Mouse (Mus musculus): ENCODE measurements around the gene Pla2g2f.

Gene Pla2g2f

DNA sequence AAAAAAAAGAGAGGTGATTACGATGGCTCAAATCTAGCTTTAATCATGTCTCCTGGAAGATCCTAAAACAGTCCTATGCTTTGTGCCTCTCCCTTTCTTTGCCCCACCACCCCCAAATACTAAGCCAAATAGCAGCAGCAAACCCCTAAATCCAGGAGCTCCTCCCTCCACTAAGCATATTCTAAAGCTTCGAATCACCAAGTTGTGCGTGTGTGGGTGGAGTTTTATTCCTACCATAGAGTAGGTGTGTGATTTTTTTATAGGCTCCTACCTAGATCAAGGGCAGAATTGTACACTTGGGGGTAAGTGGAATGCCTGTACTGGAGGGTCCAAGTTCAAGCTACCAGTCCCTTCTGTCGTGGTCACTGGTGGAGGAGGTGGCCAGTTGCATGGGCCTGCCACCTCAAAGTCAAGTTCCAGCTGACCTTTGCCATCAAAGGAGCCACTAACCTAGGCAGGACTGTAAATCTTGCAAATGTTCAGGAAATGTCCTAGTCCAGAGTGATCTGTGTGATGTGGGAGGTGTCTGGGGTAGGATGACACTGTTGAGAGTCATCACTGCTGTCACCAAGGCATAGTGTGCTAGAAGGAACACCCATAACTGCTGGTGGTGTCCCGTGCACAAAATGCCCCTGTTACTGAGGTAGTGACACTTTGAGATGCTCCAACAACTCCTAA, 38.7 kb downstream of the Pla2g2f start:
- in situ Hi-C loops (cut with MboI, MseI): no loop called here

DNA sequence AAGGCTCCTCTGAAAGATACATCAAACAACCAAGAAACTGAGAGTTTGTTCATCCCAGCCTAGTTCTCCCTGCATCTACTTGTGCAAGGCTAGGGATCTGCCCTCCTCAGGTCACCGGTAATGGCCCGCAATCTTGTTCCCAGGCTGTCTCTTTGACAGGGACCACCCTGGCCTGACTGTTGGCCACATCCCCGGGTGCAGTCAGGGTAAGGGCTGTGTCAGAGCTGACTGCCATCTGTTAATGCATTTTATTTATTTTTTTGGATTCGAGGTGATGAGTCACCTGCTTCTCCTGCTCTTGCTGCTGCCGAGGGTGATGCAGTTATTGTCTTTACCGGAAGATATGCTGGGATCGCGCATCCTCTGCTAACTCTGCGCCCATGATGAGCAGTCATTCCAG, 40.7 kb downstream of the Pla2g2f start:
- in situ Hi-C loops (cut with MboI, MseI): no loop called here

DNA sequence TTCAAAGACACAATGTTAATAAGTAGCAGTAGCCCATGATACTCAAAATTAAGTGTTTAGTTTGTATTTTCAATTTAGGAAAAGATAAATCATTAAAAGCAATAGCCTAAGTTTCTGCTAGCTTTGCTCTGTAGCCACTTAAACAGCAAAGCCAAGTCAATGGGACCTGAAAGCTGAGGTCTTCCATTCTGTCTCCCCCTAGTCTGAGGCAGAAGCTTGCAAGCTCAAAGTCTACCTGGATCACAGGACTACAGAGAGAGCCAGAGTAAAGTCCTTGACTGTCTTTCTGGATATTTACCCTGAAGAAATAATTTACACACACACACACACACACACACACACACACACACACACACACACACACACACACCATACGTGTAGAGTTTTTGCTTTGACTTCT, 43.2 kb downstream of the Pla2g2f start:
- in situ Hi-C loops (cut with MboI, MseI): no loop called here

DNA sequence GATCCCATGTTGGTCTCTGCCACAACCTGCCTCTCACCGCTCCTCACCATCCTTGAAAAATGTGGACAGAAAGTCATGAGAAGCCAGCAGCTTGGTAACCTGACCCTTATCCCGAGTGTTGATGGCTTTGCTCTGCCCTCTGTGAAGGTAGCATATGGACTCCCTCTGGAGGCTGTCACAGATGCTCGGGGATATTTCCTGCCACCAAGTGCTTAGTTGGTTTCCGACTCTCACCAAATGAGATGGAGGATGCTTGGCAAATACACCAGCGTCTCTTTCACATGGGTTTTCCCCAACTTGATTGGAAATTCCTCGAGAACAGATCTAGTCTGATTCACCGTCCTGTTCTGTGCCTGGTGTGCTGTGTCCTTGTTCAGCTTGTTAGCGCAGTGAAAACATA, 44.8 kb downstream of the Pla2g2f start:
- in situ Hi-C loops (cut with MboI, MseI): no loop called here

DNA sequence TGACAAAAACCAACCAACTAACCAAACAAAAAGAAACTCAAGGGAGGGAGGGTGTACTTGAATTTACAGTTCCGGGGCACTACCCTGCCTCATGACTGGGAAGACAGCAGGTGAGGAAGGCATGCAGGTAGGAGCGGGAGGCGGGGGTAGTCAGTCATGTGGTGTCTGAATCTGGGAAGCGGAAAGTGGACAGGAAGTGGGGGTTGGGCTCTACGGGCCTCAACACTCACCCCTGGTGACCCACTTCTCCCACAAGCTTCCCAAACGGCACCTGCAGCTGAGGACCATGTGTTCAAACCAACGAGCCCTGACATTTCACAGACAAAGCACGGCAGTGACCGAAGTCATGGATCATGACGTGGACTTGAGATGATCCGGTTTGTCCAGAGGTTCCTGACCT, 45.3 kb downstream of the Pla2g2f start:
- in situ Hi-C loops (cut with MboI, MseI): no loop called here

DNA sequence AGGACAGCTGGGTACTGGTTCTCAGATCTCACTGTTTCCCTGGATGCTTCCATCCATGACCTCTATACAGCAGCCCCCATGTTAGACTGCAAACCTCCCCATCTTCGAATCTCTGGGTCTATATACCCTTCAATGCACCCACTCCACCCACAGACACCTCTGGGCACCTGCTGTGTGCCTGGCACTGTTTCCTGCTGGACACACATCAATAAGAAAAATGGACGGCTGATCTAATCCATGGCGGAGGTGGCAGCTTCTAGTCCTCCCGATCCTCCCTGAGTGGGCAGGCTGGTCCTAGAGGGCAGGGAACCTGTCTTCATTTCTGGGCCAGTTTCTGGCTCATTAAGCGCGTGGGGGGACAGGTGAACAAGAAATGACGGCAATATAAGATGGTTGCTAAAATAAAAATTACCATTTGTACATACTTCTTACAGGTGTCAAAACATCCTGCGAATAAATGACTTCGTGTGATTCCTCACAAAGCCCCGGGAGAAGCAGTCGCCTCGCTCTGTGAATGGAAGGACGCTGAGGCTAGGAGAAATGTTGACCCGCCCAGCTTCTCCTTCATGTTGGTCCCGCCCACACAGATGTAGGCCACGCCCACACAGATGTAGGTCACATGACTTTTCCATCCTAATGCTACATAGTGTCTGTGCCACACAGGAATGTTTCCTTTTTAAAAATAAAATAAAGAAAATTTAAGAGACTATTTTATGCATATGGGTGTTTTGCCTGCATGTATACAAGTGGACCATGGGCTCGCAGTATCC, 46.2 kb downstream of the Pla2g2f start:
- in situ Hi-C loops (cut with MboI, MseI): no loop called here

DNA sequence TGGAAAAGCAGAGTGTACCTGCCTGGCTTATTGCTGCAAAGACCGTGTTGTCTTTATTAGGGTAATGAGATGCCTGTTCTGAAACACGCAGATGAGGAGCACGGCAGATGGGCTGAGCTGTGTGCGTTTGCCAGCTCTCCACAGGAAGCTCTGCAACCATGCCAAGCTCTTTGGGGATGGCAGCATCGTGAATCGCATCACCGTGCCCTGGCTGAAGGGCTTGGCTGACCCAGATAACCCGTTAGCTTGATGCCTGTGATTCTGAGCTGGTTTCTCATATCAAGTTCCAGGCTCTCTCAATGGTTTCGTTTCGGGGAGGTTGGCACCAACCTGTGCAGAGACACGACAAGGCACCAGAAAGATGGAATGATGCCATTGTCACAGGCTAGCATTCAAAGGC, 46.8 kb downstream of the Pla2g2f start:
- in situ Hi-C loops (cut with MboI, MseI): no loop called here

DNA sequence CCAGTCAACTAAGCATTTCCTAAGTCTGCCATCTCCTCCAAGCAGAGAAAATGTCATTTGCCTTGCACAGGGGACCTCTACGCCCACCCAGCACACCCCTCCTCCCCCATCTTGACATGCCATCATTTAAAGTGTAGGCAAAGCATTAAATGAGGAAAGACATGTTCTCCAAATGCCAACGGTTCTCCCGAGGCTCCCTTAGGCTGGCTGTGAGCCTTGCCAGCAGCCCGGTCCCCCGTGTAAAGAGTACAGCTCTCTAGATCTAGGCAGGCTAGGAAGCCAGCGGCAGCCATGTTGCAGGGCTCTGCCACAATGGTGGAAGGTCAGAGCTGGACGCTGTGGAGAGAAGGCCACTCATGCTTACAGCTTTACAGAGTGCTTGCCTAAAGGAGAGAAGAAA, 47.5 kb downstream of the Pla2g2f start:
- in situ Hi-C loops (cut with MboI, MseI): no loop called here

DNA sequence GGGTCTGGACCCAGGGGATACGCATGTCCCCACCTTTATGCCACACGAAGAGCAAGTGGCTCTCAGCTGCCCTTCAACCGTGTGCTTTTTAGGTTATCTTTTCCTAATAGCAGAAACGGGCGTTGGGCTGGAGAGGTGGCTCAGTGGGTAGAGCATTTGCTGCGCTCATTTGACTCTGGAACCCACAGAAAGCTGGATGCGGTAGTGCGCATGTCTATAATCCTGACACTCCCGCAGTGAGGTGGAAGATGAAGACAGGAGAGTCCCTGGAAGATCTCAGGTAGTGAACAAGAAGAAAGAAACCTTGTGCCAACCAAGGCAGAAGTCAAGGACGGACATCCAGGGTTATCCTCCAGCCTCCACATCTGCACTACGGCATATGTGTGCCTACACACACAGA, 48.2 kb downstream of the Pla2g2f start:
- in situ Hi-C loops (cut with MboI, MseI): no loop called here

DNA sequence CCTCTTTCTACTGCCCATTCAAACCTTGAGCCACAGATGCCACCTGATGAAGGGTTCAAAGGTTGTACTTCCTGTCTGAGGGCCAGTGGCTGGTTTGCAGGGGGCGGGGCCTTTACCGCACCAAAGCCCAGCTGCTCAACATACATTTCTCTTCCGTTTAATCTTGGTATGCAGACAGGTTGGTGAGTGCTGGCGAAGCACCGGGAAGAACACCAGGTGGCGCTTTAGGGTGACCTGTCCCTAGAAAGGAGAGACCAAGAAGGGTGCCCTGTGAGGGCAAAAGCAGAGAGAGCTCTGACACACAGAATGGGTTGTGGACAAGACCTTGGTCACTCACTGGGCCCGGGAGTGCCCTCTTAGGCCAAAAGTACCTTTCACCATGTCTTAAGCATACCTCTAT, 48.8 kb downstream of the Pla2g2f start:
- in situ Hi-C loops (cut with MboI, MseI): no loop called here

DNA sequence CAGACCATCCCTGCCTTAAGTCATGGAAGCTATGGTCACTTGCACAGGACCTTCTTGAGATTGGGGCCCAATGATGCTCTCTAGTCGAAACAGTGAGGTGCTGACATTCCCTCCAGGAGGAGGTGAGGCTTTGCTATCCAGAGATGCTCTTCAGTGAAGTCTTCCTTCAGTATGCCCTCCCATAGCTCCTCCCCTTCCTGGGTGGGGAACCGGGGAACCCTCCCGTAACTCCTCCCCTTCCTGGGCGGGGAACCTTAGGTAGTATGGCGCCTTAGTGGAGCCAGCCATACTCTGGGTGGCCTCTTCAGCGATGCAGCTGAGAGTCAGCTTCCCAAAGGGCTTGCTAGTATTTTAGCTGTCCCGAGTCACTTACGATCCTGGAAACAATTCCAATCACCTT, 50.8 kb downstream of the Pla2g2f start:
- in situ Hi-C loops (cut with MboI, MseI): no loop called here

DNA sequence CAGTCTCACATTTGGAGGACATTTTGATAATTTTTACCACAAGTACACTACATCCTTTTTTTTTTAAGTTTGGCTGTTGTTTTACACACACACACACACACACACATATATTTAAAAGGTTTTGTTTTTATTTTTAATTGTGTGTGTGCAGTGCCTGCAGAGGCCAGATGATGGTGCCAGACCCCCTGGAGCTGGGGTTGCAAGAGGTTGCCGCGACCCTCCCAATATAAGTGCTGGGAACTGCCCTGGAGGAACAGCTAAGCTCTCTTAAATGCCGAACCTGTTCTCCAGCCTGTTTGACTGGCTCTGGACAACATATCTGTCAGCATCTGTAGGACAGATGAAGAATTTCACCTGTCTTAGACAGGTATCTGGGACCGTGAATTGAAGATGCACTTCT, 53.3 kb downstream of the Pla2g2f start:
- in situ Hi-C loops (cut with MboI, MseI): no loop called here

DNA sequence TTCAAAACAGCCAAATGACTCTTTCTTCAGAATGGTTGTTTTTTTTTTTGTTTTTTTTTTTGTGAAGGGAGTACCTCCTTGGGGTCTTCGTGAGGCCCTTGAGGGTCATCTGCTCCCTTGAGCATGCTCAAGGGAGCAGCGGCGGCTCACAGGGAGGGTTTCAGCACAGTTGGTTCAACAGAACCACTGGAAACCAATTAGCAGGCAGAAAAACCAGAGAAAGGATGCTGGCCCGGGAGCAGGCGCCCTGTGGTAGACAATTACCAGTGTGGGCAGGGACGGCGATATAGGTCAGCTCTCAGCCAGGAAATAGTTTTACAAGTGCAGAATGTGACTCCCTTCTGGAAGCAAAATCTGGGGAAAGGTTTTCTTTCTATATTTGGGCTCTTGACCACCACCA, 53.8 kb downstream of the Pla2g2f start:
- in situ Hi-C loops (cut with MboI, MseI): no loop called here

DNA sequence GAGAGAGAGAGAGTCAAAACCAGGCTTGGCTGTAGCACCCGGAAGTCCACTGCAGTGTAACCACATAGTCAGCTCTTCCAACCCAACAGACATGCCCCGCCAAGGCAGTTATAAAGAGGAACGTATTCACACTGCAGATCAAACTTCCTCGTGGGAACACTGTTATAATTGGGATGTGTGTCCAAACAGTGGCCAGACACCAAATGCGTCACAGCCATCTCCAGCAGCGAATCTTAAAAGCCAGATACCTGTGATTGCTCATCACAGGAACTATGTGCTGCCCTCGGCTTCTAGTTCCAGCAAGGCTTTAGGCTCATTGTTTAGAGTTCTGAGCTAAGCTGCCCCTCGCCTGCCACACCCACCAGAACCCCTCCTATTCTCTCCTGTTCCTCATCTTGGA, 54.9 kb downstream of the Pla2g2f start:
- in situ Hi-C loops (cut with MboI, MseI): no loop called here

DNA sequence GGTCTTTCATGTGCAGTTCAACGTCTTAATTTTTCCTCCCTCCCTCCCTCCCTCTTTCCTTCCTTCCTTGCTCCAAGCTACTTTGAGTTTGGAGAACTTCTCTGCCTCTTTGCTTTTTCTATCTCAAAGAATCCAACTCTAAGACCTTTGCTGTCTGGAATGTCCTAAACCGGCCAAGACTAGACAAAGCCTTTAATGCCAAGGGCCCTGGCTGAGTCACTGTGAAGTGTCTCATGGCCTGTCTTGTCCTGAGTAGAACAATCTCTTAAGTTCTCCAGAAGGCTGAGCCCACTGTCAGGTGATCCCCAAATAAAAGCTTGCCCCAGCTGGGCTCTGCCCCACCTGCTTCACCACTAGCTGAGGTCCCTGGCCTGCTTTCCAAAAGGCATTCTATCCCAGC, 55.4 kb downstream of the Pla2g2f start:
- in situ Hi-C loops (cut with MboI, MseI): no loop called here

DNA sequence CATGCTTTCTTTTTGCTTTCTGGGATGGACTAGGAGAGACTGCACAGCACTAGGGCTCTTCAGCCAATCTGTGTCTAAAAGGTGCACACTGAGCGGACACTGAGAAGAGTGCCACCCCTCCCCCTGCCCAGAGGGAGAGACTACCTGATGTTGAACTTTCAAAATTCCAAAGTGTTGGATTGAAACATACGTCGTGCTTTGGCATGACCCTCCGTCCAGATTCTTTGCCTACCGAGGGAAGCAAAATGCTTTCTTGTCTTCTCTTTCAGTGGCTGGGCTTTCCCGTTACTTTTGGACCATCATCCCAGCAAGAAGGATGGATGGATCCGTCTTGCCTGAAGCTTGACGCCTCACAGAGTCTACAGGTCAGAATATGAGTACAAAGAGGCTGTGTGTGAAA, 56.3 kb downstream of the Pla2g2f start:
- in situ Hi-C loops (cut with MboI, MseI): no loop called here
